Mouse (Mus musculus): ENCODE measurements around the gene Rnd3.

Gene Rnd3

DNA sequence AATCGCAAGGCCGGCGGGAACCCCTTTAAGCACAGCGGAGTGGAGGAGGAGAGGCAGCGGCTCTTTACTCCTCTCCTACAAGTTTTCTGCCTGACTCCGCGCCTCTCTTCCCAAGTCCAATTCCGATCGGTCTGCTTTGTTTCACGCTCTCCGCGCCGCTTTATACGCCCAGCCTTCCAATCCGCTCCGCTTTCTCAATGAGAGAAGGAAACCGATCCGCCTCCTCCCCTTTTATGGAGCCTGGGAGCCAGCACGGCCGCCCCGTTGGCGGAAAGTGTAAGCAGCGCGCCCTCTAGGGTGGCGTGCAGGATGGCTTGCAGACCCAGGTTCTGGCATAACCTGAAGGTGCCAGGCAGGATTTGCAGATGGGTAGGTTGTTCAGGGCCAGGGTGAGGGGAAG, at the start of gene Rnd3:
Rnd3 (minus strand) TSS at position 137 of the 400 bp plus-strand sequence.
- DNase-seq: peak; percentile 96

DNA sequence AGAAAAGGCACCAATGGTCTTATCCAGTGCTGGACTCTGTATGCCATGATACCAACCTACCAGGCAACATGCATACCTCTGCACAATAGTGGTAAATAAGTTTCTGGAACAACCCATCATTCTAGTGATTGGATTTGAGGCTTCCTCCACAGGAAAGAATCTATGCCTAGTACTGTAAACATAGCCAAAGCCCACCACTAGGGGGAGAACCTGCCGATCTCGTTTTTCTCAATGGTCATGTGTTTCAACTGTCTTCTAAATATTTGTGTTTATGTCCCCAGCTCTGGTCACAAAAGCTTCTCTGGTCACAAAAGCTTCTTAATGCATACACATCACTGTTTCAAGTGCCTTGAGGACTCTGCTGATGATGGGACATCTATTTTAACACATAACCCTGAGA, 43.4 kb upstream of the Rnd3 start:
- DNase-seq: no peak

- DNase-seq: no peak
Measured at GRCm38 (mm10) chr2:51185762-51186161, 36.9 kb upstream of the Rnd3 start.

DNA sequence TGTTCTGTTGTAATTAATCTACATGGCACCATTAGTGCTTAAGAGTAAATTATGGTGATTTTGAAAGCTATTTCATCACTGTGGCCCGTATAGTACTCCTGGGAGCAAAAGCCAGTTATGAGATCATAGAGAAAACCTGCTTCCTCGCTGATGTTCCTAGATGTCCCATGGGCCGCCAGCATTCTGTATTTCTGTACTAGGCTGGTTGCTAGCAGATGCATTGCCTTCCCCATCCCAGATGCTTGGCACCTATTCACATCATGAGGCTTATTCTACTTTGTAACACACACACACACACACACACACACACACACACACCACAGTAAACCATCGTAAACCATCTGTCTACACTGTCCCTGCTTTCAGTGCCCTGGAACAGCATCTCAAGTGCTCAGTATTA, 34.1 kb upstream of the Rnd3 start:
- DNase-seq: no peak

DNA sequence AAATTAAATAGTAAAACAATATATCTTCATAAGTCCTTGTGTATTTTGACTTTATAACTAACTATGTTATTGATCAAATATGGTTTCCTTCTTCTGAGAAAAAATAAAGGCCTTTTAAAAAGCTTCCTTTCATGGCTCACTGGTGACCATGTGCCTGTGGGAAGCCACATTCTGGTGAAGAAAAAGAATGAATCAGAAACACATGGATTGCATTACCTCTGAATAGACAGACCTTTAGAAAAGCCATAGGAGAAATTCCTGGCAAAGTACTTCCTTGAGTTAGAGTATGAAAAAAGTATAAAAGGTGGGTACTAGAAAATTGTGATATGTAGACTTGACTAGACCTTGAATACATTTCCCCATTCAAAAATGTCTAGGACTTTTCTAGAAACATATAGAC, 32.5 kb upstream of the Rnd3 start:
- no peak for DNase-seq

- no peak for DNase-seq
Measured at GRCm38 (mm10) chr2:51179096-51179495, 30.2 kb upstream of the Rnd3 start.

GRCm38 (mm10) chr2:51177615-51178014, 28.7 kb upstream of the Rnd3 start:
- peak; percentile 34 for DNase-seq

DNA sequence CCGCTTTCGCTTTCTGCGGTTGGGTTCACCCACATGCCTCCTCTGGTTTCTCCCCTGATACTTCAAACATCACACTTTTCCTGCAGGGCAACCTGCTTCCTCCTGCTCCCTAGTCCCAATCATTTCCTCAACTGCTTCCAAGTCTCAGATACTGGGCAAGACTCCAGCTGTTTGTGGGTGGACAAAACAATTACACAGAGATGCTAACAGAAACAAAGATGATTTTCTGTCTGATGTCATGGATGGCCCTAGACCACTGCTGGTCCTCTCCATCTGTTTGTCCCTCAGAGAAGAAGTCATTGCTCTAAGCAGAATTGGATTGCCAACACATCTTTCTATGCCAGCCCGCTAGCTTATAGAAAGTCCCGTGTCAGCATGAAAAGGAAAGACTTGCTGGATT, 26.4 kb upstream of the Rnd3 start:
- DNase-seq: no peak

- no peak for DNase-seq
Measured at GRCm38 (mm10) chr2:51161110-51161509, 12.2 kb upstream of the Rnd3 start.

DNA sequence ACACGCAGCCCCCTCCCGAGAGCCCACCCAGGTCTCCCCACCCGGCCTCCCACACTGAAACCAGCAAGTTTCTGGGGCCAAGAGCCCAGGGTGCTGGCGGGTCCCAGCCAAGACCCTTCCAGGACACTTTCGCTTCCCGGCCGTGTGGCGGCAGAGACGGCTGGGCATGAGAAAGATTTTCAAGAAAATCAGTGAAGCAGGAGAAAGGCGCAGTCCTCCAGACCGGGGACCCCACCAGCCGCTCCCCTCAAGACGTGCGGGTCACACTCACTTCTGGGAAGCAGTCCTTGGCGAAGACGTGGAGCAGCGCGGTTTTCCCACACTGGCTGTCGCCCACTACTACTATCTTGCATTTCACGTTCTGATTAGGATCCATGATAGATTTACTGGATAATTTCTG, 457 bp downstream of the Rnd3 start:
- peak; percentile 31 for DNase-seq

DNA sequence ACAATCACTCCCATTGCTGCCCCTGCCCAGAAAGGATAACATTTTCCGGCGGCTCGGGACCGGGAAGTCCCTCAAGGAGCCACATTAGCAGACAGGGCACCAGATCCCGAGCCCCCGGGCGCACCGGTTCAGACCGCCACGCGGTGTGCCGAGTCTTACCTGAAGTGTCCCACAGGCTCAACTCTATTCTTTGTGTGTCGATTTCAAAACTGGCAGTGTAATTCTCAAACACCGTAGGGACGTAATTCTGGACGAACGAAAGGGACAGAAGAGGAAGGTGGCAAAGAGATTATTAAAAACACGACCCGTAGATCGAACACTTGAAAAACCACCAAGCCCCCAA, 875 bp downstream of the Rnd3 start:
- DNase-seq: no peak

DNA sequence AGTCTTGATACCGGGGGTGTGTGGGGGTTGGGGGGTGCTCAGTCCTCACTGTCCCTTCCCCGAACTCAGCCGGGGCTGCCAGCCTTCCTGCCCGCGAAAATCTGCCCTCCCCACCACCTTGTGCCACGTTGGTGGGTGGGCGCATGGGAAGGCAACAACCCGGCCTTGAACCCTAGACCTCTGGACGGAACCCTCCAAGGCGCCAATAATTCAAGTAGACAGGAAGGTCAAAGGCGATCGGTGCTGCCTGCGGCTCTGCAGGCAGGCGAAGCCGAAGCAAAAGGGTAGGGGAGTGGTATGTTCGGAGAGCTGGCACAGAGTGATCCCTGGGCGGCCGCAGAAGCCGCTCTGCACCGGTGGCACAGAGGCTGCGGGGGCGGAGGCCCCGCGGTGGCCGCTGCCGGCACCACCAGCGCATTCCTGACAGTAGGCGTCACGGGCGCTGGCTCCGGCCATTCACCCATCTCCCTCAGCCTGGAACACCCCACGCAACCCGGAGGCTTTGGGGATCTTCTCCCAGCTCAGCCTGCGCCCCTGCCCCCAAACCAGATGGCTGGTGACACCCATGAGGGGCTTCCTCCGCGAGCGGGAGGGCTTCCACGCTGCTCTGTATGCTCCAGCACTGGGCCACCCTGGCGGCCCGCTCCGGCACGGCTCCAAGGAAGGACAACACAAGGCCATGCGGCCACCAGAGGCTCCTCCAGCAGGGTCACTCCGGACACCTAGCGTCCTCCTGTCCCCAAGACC, 1.4 kb downstream of the Rnd3 start:
- DNase-seq: peak; percentile 86

DNA sequence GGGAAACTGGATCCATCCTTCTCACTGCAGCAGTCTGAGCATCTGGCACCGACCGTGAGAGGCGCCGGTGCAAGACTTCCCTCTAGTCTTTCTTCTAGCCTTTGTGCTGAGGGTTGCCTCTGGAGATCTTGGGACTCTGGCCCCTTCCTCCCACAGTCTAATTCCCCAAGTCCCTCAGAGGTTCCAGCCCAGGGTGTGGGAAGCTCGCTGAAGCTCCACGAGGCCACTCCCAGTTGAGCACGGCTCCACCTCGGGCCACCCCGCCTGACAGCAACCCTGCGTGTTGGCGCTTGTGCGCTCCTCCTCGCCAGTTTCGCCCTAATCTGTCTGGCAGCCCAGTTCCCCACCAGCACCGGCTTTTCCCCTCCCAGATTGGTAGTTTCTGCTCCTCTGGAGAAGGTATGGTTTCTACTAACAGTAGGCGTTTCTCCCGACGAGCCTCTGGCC, 2.0 kb downstream of the Rnd3 start:
- peak; percentile 77 for DNase-seq

- DNase-seq: no peak
Measured at GRCm38 (mm10) chr2:51145838-51146470, 3.0 kb downstream of the Rnd3 start.

DNA sequence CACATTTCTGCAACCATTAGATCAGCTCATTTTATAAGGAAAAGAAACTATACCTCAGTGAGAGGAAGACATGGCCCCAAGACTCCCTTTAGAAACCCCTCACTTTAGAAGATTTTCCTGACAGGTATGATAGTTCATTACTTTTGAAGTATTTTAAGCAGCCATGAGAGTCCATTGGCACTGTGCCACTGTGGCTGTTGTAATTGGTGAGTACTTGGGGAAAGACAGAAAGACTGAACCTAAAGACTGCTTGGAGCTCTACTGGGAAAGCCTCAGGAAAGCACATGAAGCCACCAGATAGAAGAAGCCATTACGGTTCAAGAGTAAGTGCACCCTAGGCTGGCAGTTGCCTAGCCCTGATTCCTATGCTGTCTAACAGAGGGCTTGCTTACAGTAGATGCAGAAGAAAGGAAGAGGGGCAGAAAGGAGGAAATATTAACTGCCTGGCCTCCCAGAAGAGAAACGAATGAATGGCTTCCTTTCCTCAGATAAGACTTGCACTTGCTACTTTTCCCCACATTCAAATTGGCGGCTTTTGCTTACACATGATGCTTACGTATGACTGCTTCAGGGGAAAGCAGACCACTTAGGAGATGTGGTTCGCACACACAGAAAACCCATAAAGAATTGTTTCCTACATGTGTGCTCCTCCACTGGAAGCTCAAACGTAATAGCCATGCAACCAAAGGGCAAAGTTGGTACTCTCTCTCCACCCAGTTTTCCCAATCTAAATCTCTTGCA, 4.4 kb downstream of the Rnd3 start:
- no peak for DNase-seq

DNA sequence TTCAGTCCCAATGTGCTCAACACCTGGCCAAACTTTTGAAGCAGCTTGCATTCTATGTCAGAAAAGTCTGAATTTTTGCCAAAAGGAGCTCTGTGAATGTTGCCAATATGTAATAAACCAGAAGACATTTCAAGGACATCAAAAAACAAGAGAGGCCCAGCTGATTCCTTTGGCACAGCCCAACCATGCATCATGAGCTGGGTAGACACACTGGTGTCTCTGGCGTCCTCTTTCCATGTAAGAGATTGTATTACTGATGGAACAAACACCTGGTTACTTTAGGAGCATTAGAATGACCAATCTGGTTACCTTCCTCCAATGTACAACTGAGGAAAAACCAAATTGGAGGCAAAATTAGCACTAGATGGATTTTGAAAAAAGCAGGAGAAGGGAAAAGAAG, 6.5 kb downstream of the Rnd3 start:
- DNase-seq: no peak

DNA sequence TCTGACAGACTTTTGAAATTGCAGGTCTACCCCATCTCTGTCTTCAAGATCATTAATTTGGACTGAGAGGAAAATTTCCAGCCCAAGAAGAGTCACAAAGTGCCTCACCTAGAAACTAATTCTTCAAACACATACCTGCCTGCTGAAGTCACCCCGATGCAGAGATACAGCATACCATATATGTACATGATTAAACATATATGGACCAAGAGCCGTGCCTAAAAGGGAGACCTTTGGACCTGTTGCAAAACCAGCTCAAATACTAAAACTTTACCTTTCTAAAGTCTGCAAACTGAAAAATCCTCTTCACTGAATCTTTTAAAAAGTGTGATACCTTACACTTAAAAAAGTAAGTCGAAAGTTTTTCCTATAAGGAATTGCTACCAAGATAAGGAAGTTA, 7.6 kb downstream of the Rnd3 start:
- no peak for DNase-seq

DNA sequence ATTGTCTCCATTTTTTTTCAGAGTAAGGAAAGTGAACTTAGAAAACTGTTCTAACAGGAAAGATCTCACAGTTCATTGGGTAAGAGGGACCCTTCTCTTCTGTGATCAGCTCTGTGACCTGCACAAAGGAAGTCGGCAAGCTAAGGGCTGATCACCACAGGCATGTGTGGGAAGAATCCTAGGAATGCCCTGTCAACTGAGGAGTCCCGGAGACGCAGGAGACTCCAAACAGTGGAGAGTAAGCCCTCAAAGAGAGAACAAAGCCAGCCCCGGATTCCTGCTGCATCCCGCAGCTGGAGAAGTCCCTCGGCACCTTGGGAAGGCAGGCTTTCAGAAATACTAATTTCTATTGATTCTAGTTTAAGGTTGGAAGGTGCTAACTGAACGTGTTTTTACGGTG, 8.4 kb downstream of the Rnd3 start:
- peak; percentile 29 for DNase-seq

- no peak for DNase-seq
Measured at GRCm38 (mm10) chr2:51139912-51140446, 8.9 kb downstream of the Rnd3 start.

DNA sequence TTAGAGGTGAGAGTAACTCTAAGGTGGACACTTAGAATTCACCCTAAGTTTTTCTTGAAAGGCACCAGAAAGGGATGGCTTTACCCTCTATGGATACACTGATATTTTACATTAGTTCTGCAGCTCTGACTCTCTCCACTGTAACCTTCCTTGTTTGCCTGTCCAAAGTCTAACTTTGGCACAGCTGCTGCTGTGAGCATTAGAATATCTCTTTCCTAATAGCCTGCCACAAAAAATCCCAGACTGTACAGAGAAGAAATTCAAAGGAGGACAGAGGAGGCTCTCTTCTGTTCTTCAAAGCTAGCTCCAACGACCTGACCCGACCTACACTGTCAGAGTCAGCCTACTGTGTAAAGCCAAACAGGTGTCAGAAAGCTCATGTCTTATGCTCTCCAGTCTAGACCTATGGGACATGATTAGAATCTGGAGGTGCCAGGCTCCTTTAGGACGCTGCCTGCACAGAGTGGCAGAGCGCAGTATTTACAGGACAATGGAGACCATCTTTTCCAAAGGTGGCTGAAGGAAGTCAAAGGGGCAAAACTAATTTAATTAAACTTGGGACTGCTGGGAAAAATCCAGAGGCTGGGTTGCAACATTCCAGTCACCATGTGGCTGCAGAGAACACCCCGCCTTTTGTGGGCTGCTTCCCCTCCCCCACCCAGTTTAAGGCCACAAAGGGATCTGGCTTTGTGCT, 9.5 kb downstream of the Rnd3 start:
- DNase-seq: peak; percentile 23

GRCm38 (mm10) chr2:51137726-51138125, 11.2 kb downstream of the Rnd3 start:
- DNase-seq: peak; percentile 15

DNA sequence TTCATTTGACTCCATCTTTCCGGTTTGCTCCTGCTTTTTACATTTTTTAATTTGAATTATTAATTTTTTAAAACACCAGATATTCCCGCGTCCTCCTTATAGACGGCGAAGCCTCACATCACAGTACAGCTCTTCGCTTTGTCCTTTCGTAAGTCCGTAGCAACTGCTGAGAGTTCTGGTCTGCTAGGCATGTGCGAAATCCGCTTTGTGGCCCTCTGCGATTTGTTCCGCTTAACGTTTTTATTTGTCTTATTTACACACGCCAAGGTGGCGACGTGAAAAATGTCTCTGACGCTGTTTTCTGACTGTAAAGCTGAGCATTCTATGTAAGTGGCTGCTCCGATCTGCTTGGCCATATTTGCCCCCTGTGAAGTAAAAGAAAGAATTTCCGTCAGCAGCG, 16.7 kb downstream of the Rnd3 start:
- DNase-seq: no peak

GRCm38 (mm10) chr2:51128090-51128489, 20.8 kb downstream of the Rnd3 start:
- peak; percentile 50 for DNase-seq

Data from kidney, adult 11 months (tissue).